Comparison of ENCODE assay signal across 8 mouse cellular contexts in genomic region chr19:7068136-7068535, GRCm38 (mm10). TPM values are rescaled to one million over a fixed set of nuclear protein-coding genes. Genes with fewer than 3 reads are reported as not detected.
DNase-seq lines count a peak whose midpoint lies in the region; TF ChIP-seq lines count a peak whose summit lies in the region.

No protein-coding gene starts in this region.

- WGBS in hindbrain, embryonic 10.5 days = 6% methylated on average over 14 of the region's 14 CpGs

- H3K36me3 ChIP-seq in hindbrain, embryonic 10.5 days = no peaks in the 10 kb centered on the region

- TF ChIP-seq POLR2A in embryonic fibroblast, embryonic 13.5 days (IDR thresholded peaks at IDR 0.05; ENCODE audit: low read depth, low read length) = no peak

- peaks cover 17% of the 10 kb centered on the region; the same call in 1 of the 2 replicates for H3K4me1 ChIP-seq in embryonic fibroblast, embryonic 13.5 days (ENCODE audit: control insufficient read depth, insufficient read depth, low read length)
- H3K4me1 ChIP-seq in hindbrain, embryonic 10.5 days (replicated peaks) = peaks cover 88% of the 10 kb centered on the region

- no peaks in the 10 kb centered on the region for H3K9me3 ChIP-seq in hindbrain, embryonic 10.5 days

- peak; percentile 77 for TF ChIP-seq CTCF in embryonic fibroblast, embryonic 13.5 days (IDR thresholded peaks at IDR 0.05; ENCODE audit: borderline replicate concordance, insufficient read depth, low read length)

- H3K27me3 ChIP-seq in hindbrain, embryonic 10.5 days (ENCODE audit: insufficient read depth, poor library complexity, severe bottlenecking) = peaks cover 68% of the 10 kb centered on the region

- H3K27ac ChIP-seq in embryonic fibroblast, embryonic 13.5 days (ENCODE audit: insufficient read depth, low read length) = no peak overlapping the region
- peak overlapping the region; percentile 87; the same call in 1 of the 2 replicates for H3K27ac ChIP-seq in hindbrain, embryonic 10.5 days

- peak; percentile 70 to 75 for DNase-seq in CD8-positive naive resting alpha-beta T cell, adult 2 months (ENCODE audit: low read depth in 2 of 2, low spot score in 2 of 2)
- DNase-seq in adrenal gland, postnatal 4 days (ENCODE audit: low spot score in 2 of 2) = peak; percentile 60 to 72
- DNase-seq in hindbrain, embryonic 10.5 days (ENCODE audit: low spot score) = peak; percentile 84
- DNase-seq in layer of hippocampus, postnatal 14 days (ENCODE audit: low spot score in 2 of 2) = peak; percentile 83 to 86
- DNase-seq in lung, postnatal 14 days = peak; percentile 88
- peak; percentile 92 for DNase-seq in retina, embryonic 14.5 days (ENCODE audit: low spot score)
- peak; percentile 73 for DNase-seq in urinary bladder, adult 2 months (ENCODE audit: low spot score)

- no peak overlapping the region for H3K4me3 ChIP-seq in embryonic fibroblast, embryonic 13.5 days (ENCODE audit: insufficient read depth, low read length)
- peak overlapping the region; percentile 14; the same call in 1 of the 2 replicates for H3K4me3 ChIP-seq in hindbrain, embryonic 10.5 days

RNA-seq across cellular contexts. Expression of gene Macrod1, which starts 11.5 kb away (rescaled TPM):
- 10 to 100 TPM; 32.4 to 35.0 TPM for total RNA-seq in adrenal gland, postnatal 4 days (2021)
- polyA plus RNA-seq in embryonic fibroblast, embryonic 13.5 days (2011; ENCODE audit: insufficient read length, low read depth, missing spikeins) = 3.6 and 5.2 TPM in 2 replicates
- 2.9 and 3.4 TPM in 2 replicates for polyA plus RNA-seq in hindbrain, embryonic 10.5 days (2016; fragmentation: Nextera tagmentation; extraction: Ambion mirVana)
- 10 to 100 TPM; 10.3 to 11.6 TPM for total RNA-seq in layer of hippocampus, postnatal 14 days (2021)
- polyA plus RNA-seq in urinary bladder, adult 2 months (2012; rRNA removed) = 23.7 and 26.2 TPM in 2 replicates

RNA-seq across cellular contexts. Expression of gene Stip1, which starts 28.4 kb away (rescaled TPM):
- total RNA-seq in adrenal gland, postnatal 4 days (2021) = 100 to 1,000 TPM; 115 to 117 TPM
- polyA plus RNA-seq in embryonic fibroblast, embryonic 13.5 days (2011; ENCODE audit: insufficient read length, low read depth, missing spikeins) = 192 and 195 TPM in 2 replicates
- polyA plus RNA-seq in hindbrain, embryonic 10.5 days (2016; fragmentation: Nextera tagmentation; extraction: Ambion mirVana) = 372 and 451 TPM in 2 replicates
- 100 to 1,000 TPM; 136 to 159 TPM for total RNA-seq in layer of hippocampus, postnatal 14 days (2021)
- 82.9 and 85.9 TPM in 2 replicates for polyA plus RNA-seq in urinary bladder, adult 2 months (2012; rRNA removed)

RNA-seq across cellular contexts. Expression of gene Flrt1, which starts 37.4 kb away (rescaled TPM):
- 1 to 10 TPM; 3.8 to 5.9 TPM for total RNA-seq in adrenal gland, postnatal 4 days (2021)
- 5.3 and 6.4 TPM in 2 replicates for polyA plus RNA-seq in embryonic fibroblast, embryonic 13.5 days (2011; ENCODE audit: insufficient read length, low read depth, missing spikeins)
- 3.1 and 4.0 TPM in 2 replicates for polyA plus RNA-seq in hindbrain, embryonic 10.5 days (2016; fragmentation: Nextera tagmentation; extraction: Ambion mirVana)
- total RNA-seq in layer of hippocampus, postnatal 14 days (2021) = 10 to 100 TPM; 21.8 to 22.6 TPM
- 0.37 and 0.66 TPM in 2 replicates for polyA plus RNA-seq in urinary bladder, adult 2 months (2012; rRNA removed)

RNA-seq across cellular contexts. Expression of gene Fermt3, which starts 48.9 kb away (rescaled TPM):
- 10 to 100 TPM in 1 of 2 experiments, 1 to 10 TPM in 1; 8.7 to 11.3 TPM for total RNA-seq in adrenal gland, postnatal 4 days (2021)
- polyA plus RNA-seq in embryonic fibroblast, embryonic 13.5 days (2011; ENCODE audit: insufficient read length, low read depth, missing spikeins) = 0.35 and 1.3 TPM in 2 replicates
- polyA plus RNA-seq in hindbrain, embryonic 10.5 days (2016; fragmentation: Nextera tagmentation; extraction: Ambion mirVana) = 8.7 and 10.1 TPM in 2 replicates
- total RNA-seq in layer of hippocampus, postnatal 14 days (2021) = 1 to 10 TPM; 3.6 to 5.4 TPM
- polyA plus RNA-seq in urinary bladder, adult 2 months (2012; rRNA removed) = 13.9 and 15.7 TPM in 2 replicates
